Mouse (Mus musculus) neural tube, embryonic 14.5 days (tissue): ENCODE measurements around the gene Fam117a. TPM values are rescaled to one million over a fixed set of nuclear protein-coding genes. Genes with fewer than 3 reads are reported as not detected.

ENCODE experiments used
- ATAC-seq: fragments of 200-750 bp; cut with Nextera tagmentation; 2 replicates; pipeline ENCODE4 v1.8.0; 2017; ENCODE audit warnings: low read depth, mild to moderate bottlenecking, moderate TSS enrichment, moderate library complexity
- H3K27ac ChIP-seq: fragments of 300-500 bp; sonication (generic); 2 replicates; pipeline ENCODE4 v1.5.1; 2014; ENCODE audit warnings: low read depth, mild to moderate bottlenecking, control low read depth, low read length, moderate library complexity, mixed read lengths
- H3K27me3 ChIP-seq: fragments of 300-500 bp; sonication (generic); 2 replicates; pipeline ENCODE4 v1.6.1; 2014; ENCODE audit warnings: low read length; ENCODE audit not compliant: control insufficient read depth, insufficient read depth
- H3K36me3 ChIP-seq: fragments of 300-500 bp; sonication (generic); 2 replicates; pipeline ENCODE4 v1.6.1; 2014; ENCODE audit warnings: low read length, mixed read lengths; ENCODE audit not compliant: control insufficient read depth, insufficient read depth
- H3K4me1 ChIP-seq: fragments of 300-500 bp; sonication (generic); 2 replicates; pipeline ENCODE4 v1.6.1; 2014; ENCODE audit warnings: low read length; ENCODE audit not compliant: control insufficient read depth, insufficient read depth
- H3K4me2 ChIP-seq: fragments of 300-500 bp; sonication (generic); 2 replicates; pipeline ENCODE4 v1.6.1; 2014; ENCODE audit warnings: mild to moderate bottlenecking, low read depth, low read length, control low read depth
- H3K4me3 ChIP-seq: fragments of 300-500 bp; sonication (generic); 2 replicates; pipeline ENCODE4 v1.5.1; 2014; ENCODE audit warnings: low read depth, low read length, control low read depth, mixed read lengths
- H3K9ac ChIP-seq: fragments of 300-500 bp; sonication (generic); replicated peaks from 2 replicates; pipeline ENCODE4 v1.6.1; 2014; ENCODE audit warnings: low read depth, mild to moderate bottlenecking, control low read depth, low read length, mixed read lengths
- H3K9me3 ChIP-seq: fragments of 300-500 bp; sonication (generic); 2 replicates; pipeline ENCODE4 v1.6.1; 2016; ENCODE audit warnings: low read length; ENCODE audit not compliant: control insufficient read depth
- WGBS: fragments of 180-500 bp; shearing (Covaris S2); extraction: QIAGEN DNeasy Blood & Tissue Kit; methylation state at CpG from one replicate; pipeline ENCODE4 v1.1.7; 2014; 5-methylcytosine and 5-hydroxymethylcytosine counted together
- polyA plus RNA-seq: library from polyadenylated mRNA; unstranded; fragments of >200 nt; fragmentation: Nextera tagmentation; extraction: Ambion mirVana; gene quantifications from 2 replicates; pipeline ENCODE4 v1.2.1, GENCODE M21; 2014

Fam117a gene
- polyA plus RNA-seq, 1 experiment from 2014 or later: 1.7 TPM

DNA sequence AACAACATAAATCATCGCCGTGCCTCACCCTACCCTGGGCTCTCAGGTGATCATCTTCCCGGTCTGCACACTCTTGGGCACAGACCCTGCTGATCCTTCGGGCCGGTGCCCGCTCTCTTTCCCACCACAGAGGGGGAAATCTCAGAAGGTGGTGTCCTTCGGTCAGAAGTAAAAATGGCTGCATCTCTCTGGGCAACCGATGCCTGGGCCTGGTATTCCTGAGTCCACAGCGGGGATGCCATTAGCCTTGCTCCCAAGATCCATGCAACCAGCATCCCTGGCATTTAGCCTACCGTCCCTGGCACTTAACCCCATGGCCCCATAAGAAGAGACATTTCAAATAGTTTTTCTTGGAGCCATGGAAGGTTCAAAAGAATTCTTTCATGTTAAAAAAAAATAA lies 12.6 kb upstream of the Fam117a start:
- Histone ChIP-seq H3K4me2 (no peak overlapping the region), H3K36me3 (no peaks in the 10 kb centered on the region), H3K9me3 (no peaks in the 10 kb centered on the region), H3K27ac (no peak overlapping the region), H3K27me3 (no peaks in the 10 kb centered on the region; the same call in 1 of the 2 replicates), H3K9ac (no peak overlapping the region), H3K4me3 (no peak overlapping the region), H3K4me1 (no peaks in the 10 kb centered on the region)
- 42% methylated on average over 10 of the region's 10 CpGs for WGBS
- no peak for ATAC-seq

DNA sequence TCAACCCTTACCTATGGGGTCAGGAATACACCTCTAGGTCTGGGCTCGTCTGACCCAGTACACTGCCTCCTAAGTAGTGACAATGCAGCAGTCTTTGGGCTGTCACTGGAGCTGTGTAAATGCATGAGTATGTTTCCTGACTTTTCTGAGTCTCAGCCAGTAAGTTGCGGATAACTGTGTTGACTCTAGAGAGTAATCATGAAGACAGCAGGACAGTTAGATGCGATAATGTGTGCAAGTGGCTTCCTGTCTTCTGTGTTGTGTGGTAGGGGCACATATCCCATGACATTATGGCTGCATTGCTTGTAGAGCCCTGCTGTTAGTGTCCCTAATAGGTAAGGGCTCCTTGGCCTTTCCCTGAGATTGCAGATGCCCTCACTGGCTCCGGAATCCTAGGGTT lies 11.0 kb upstream of the Fam117a start:
- Histone ChIP-seq H3K4me2 (no peak overlapping the region), H3K4me3 (no peak overlapping the region), H3K4me1 (no peaks in the 10 kb centered on the region), H3K9me3 (no peaks in the 10 kb centered on the region), H3K36me3 (no peaks in the 10 kb centered on the region), H3K27me3 (no peaks in the 10 kb centered on the region; the same call in 1 of the 2 replicates), H3K9ac (no peak overlapping the region), H3K27ac (no peak overlapping the region)
- no peak for ATAC-seq
- 91% methylated on average over 4 of the region's 4 CpGs for WGBS

- ATAC-seq: no peak
- 79% methylated on average over 11 of the region's 11 CpGs for WGBS
- H3K36me3 ChIP-seq: no peaks in the 10 kb centered on the region
- H3K9me3 ChIP-seq: no peaks in the 10 kb centered on the region
- H3K4me1 ChIP-seq: no peaks in the 10 kb centered on the region
- no peaks in the 10 kb centered on the region; the same call in 1 of the 2 replicates for H3K27me3 ChIP-seq
- no peak overlapping the region for H3K9ac ChIP-seq
- H3K4me2 ChIP-seq: no peak overlapping the region
- H3K4me3 ChIP-seq: no peak overlapping the region
- no peak overlapping the region for H3K27ac ChIP-seq
These were observed 10.6 kb upstream of the Fam117a start for GRCm38 (mm10) chr11:95326243-95326642.

DNA sequence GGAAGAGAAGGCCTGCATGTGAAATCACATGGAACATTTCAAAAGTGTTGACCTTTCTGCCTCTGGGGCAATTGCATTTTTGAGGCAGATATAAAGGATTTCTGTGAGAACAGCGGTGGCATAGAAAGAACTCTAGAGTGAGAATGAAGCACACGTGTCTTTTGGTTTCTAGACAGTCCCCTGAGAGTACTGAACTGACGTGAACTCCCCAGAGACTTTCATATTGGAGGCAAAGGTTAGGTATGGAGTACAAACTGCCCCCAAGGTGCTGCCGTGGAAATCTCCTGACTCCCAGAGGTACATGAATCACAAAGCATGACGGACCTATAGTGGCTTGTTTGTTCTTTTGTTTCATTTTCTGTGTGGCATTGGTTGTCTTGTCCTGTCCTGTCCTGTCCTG lies 8.2 kb upstream of the Fam117a start:
- H3K4me3 ChIP-seq: no peak overlapping the region
- no peak overlapping the region for H3K9ac ChIP-seq
- no peaks in the 10 kb centered on the region for H3K36me3 ChIP-seq
- no peaks in the 10 kb centered on the region for H3K4me1 ChIP-seq
- no peak overlapping the region for H3K27ac ChIP-seq
- no peak for ATAC-seq
- no peaks in the 10 kb centered on the region for H3K9me3 ChIP-seq
- no peaks in the 10 kb centered on the region; the same call in 1 of the 2 replicates for H3K27me3 ChIP-seq
- 82% methylated on average over 5 of the region's 5 CpGs for WGBS
- H3K4me2 ChIP-seq: no peak overlapping the region

DNA sequence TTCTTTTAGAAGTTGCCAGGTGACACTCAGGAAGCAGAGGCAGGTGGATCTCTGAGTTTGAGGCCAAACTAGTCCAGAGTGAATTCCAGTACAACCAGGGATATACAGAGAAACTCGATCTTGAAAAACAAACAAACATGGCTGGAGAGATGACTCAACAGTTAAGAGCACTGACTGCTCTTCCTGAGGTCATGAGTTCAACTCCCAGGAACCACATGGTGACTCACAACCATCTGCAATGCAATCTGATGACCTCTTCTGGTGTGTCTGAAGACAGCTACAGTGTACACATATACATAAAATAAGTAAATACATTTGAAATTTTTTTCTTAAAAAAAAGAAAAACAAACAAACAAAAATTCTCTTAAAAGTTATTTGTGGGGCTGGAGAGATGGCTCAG lies 6.2 kb upstream of the Fam117a start:
- WGBS: 67% methylated on average over 1 of the region's 1 CpGs
- no peak overlapping the region for H3K4me2 ChIP-seq

GRCm38 (mm10) chr11:95333209-95333608 lies 3.6 kb upstream of the Fam117a start:
- H3K36me3 ChIP-seq: no peaks in the 10 kb centered on the region
- no peak overlapping the region for H3K27ac ChIP-seq
- H3K4me2 ChIP-seq: no peak overlapping the region
- no peak overlapping the region for H3K4me3 ChIP-seq
- no peak for ATAC-seq
- H3K4me1 ChIP-seq: peaks cover 5% of the 10 kb centered on the region; the same call in 1 of the 2 replicates
- H3K9me3 ChIP-seq: no peaks in the 10 kb centered on the region
- H3K27me3 ChIP-seq: no peaks in the 10 kb centered on the region
- 68% methylated on average over 4 of the region's 4 CpGs for WGBS
- H3K9ac ChIP-seq: no peak overlapping the region

More for the DNA sequence above, 6.2 kb upstream of the Fam117a start:
- Histone ChIP-seq H3K36me3 (no peaks in the 10 kb centered on the region), H3K27me3 (no peaks in the 10 kb centered on the region), H3K27ac (no peak overlapping the region), H3K4me1 (no peaks in the 10 kb centered on the region), H3K9ac (no peak overlapping the region), H3K4me3 (no peak overlapping the region), H3K9me3 (no peaks in the 10 kb centered on the region)
- ATAC-seq: no peak

GRCm38 (mm10) chr11:95333805-95334204 lies 3.0 kb upstream of the Fam117a start:
- Histone ChIP-seq H3K9ac (no peak overlapping the region), H3K4me3 (no peak overlapping the region), H3K4me1 (peaks cover 6% of the 10 kb centered on the region; the same call in 1 of the 2 replicates), H3K27me3 (no peaks in the 10 kb centered on the region), H3K9me3 (no peaks in the 10 kb centered on the region), H3K27ac (no peak overlapping the region), H3K36me3 (no peaks in the 10 kb centered on the region), H3K4me2 (no peak overlapping the region)
- WGBS: 90% methylated on average over 9 of the region's 9 CpGs
- no peak for ATAC-seq

DNA sequence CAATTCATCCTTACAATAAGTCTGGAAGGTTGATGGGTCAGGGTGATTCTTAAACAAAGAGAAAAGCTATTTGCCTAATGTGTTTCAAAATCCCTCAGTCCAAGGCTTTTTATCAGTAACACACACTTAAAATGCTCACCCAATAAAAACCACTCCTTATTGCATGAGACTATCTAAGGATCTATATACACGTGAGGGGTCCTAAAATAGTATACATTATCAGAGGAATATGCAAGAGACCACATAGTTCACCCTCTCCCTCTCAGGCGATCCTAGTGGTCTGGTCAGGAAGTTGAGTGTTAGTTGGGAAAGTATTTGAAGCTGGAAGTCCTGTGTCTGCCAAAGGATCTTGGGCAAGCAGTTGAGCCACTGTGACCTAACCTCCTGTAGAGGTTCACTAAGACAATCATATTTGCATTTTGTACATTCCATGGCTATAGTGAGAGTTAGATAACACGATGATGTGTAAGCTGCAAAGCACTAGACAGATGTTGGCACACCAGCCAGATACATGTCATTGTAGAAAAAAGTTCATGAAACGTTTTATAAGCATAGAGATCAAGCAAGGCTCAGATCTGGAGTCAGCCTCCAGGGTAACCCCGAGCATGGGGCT lies 2.3 kb upstream of the Fam117a start:
- H3K4me2 ChIP-seq: no peak overlapping the region

DNA sequence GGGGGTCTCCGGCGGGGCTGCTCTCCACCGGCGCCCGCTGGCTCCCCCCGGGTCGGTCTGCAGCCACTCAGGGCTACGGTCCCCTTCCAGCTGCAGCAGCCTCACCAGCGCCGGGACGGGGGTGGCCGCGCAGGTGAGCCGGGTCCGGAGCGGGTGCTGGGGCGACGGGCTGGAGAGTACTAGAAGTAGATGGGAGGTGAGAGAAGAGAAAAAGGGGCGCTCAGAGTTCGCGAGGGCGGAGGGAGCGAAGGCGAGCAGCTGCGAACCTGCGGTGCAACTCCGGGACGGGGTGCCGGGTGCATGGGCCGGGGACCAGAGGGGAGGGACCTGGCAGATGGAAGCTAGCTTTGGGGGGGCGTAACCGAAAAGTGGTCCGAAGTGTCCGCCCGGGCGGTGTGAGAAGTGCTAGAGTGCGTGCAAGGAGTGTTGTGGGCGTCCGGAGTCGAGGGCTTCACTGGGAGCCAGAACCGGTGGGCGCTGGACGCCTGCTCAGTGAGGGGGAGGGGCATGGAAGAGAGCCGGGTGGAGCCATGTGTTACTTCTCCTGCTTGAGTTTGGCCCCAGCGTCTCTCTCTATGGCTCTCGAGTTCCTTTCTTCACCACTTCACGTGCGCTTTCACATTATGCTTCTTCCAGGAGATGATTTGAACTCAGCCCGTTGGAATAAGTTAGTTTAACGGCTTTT lies 453 bp downstream of the Fam117a start:
- Histone ChIP-seq H3K27ac (no peak overlapping the region), H3K36me3 (no peaks in the 10 kb centered on the region), H3K9me3 (no peaks in the 10 kb centered on the region), H3K4me1 (peaks cover 11% of the 10 kb centered on the region; the same call in 1 of the 2 replicates), H3K9ac (peak overlapping the region; percentile 58), H3K27me3 (no peaks in the 10 kb centered on the region), H3K4me2 (peak overlapping the region; percentile 57), H3K4me3 (peak overlapping the region; percentile 84)
- WGBS: under 1% methylated on average over 49 of the region's 50 CpGs
- ATAC-seq: peak; percentile 78

More for the DNA sequence above, 2.3 kb upstream of the Fam117a start:
- Histone ChIP-seq H3K4me3 (no peak overlapping the region), H3K27ac (no peak overlapping the region), H3K36me3 (no peaks in the 10 kb centered on the region), H3K9ac (no peak overlapping the region), H3K9me3 (no peaks in the 10 kb centered on the region), H3K4me1 (peaks cover 11% of the 10 kb centered on the region; the same call in 1 of the 2 replicates), H3K27me3 (no peaks in the 10 kb centered on the region)
- 78% methylated on average over 5 of the region's 5 CpGs for WGBS
- ATAC-seq: no peak
